Mouse (Mus musculus) kidney, embryonic 15.5 days (tissue): ENCODE results near the gene Hirip3. TPM values are rescaled to one million over a fixed set of nuclear protein-coding genes. Genes with fewer than 3 reads are reported as not detected.

Experiments used
- ATAC-seq: fragments of 200-750 bp; cut with Nextera tagmentation; replicated peaks from 2 replicates; pipeline ENCODE4 v1.8.0; 2017; ENCODE audit warnings: moderate TSS enrichment; ENCODE audit not compliant: low FRiP score
- H3K27ac ChIP-seq: fragments of 300-500 bp; sonication (generic); 2 replicates; pipeline ENCODE4 v1.5.1; 2015; ENCODE audit warnings: mild to moderate bottlenecking, inconsistent platforms
- H3K27me3 ChIP-seq: fragments of 300-500 bp; sonication (generic); 2 replicates; pipeline ENCODE4 v1.6.1; 2015; ENCODE audit warnings: inconsistent platforms
- H3K36me3 ChIP-seq: fragments of 300-500 bp; sonication (generic); 2 replicates; pipeline ENCODE4 v1.6.1; 2015; ENCODE audit warnings: inconsistent platforms
- H3K4me1 ChIP-seq: fragments of 300-500 bp; sonication (generic); 2 replicates; pipeline ENCODE4 v1.6.1; 2015; ENCODE audit warnings: inconsistent platforms
- H3K4me2 ChIP-seq: fragments of 300-500 bp; sonication (generic); 2 replicates; pipeline ENCODE4 v1.6.1; 2015; ENCODE audit warnings: moderate library complexity, mild to moderate bottlenecking, inconsistent platforms
- H3K4me3 ChIP-seq: fragments of 300-500 bp; sonication (generic); replicated peaks from 2 replicates; pipeline ENCODE4 v1.5.1; 2015; ENCODE audit warnings: mild to moderate bottlenecking, inconsistent platforms
- H3K9ac ChIP-seq: fragments of 300-500 bp; sonication (generic); 2 replicates; pipeline ENCODE4 v1.6.1; 2015; ENCODE audit warnings: mild to moderate bottlenecking, inconsistent platforms
- H3K9me3 ChIP-seq: fragments of 300-500 bp; sonication (generic); replicated peaks from 2 replicates; pipeline ENCODE4 v1.6.1; 2016; ENCODE audit warnings: inconsistent platforms
- WGBS: fragments of 180-500 bp; shearing (Covaris S2); methylation state at CpG from one replicate; pipeline ENCODE4 v1.1.7; 2015; ENCODE audit warnings: mixed read lengths; 5-methylcytosine and 5-hydroxymethylcytosine counted together
- polyA plus RNA-seq: library from polyadenylated mRNA; unstranded; fragments of >200 nt; fragmentation: Nextera tagmentation; extraction: Ambion mirVana; gene quantifications from 2 replicates; pipeline ENCODE4 v1.2.1, GENCODE M21; 2015

Hirip3 gene
- 36.8 and 40.1 TPM in 2 replicates for polyA plus RNA-seq

DNA sequence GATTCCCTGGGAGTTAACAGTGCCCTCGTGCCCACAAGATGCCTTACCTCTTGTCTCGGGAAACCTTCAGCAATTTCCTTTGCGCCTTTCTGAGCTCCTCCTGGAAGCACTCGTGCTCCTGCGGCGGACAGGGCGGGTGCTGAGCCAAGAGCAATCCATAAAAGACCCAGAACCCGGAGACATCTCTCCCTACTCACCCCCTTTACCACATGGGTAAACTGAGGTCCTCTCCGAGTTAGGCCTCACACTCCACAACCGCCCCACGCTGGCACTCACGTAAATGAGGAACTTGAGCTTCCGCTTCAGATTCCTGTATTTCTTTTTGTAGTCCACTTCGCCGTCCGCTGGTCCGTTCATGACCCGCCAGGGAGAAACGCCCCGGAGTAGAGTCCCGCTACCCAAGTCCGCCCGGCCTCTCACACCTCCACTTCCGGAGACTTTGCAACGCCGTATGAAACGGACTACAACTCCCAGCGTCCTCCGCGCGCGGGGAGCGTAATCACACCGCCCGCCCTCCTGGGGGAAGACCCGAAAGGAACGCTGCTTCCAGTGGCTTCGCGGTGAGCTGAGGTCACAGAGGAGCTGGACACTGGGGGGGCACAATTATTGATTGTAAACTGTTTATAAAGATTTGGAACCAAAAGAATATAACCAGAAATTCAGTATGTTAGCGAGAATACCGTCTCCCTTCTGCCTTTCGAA, at the start of gene Hirip3:
TSS of gene Hirip3 (plus strand) at position 544 of the 702 bp plus-strand sequence.
- H3K4me2 ChIP-seq = peak within 1 kb of the TSS; percentile 86
- ATAC-seq = peak; percentile 92
- peak within 1 kb of the TSS; percentile 72 for H3K4me3 ChIP-seq
- H3K36me3 ChIP-seq = peaks cover 69% of the 10 kb centered on the region
- no peaks in the 10 kb centered on the region for H3K9me3 ChIP-seq
- peak within 1 kb of the TSS; percentile 70 for H3K9ac ChIP-seq
- H3K4me1 ChIP-seq = peaks cover 45% of the 10 kb centered on the region
- peak within 1 kb of the TSS; percentile 89 for H3K27ac ChIP-seq
- WGBS = 1% methylated on average over 42 of the region's 42 CpGs
- H3K27me3 ChIP-seq = no peaks in the 10 kb centered on the region

- no peaks in the 10 kb centered on the region for H3K9me3 ChIP-seq
- H3K36me3 ChIP-seq = no peaks in the 10 kb centered on the region
- no peak for ATAC-seq
- no peaks in the 10 kb centered on the region for H3K4me1 ChIP-seq
- no peaks in the 10 kb centered on the region for H3K27me3 ChIP-seq
- no peak overlapping the region for H3K4me2 ChIP-seq
- H3K27ac ChIP-seq = no peak overlapping the region
- H3K4me3 ChIP-seq = no peak overlapping the region
- WGBS = 58% methylated on average over 8 of the region's 8 CpGs
- no peak overlapping the region for H3K9ac ChIP-seq
Observed at GRCm38 (mm10) chr7:126815726-126816222, 46.0 kb upstream of the Hirip3 start.

GRCm38 (mm10) chr7:126816494-126816893, 45.3 kb upstream of the Hirip3 start:
- Histone ChIP-seq H3K4me1 (no peaks in the 10 kb centered on the region), H3K9ac (no peak overlapping the region), H3K27ac (no peak overlapping the region), H3K27me3 (0 out of 2 replicates have a peak, but pooled peaks cover 2% of the 10 kb centered on the region), H3K9me3 (no peaks in the 10 kb centered on the region), H3K36me3 (no peaks in the 10 kb centered on the region), H3K4me2 (no peak overlapping the region), H3K4me3 (no peak overlapping the region)
- no peak for ATAC-seq
- 85% methylated on average over 8 of the region's 8 CpGs for WGBS

DNA sequence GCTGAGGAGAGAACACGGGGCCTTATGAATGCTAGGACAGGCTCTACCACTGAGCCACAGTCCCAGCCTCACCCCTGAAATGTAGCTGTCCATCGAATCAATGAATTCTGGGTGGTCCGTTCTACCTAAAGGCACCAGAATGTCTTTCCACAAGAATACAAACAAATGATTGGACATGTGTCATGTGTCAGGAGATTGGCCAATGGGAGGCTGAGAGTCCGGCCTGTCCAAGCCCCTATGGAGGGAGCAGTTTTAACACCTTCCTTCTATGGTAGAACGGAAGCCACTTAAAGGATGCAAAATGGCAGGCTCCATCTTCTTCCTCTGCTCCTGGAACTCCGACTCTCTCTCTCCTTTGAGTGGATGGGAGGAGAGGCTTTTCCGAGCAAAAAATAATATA, 44.2 kb upstream of the Hirip3 start:
- H3K4me2 ChIP-seq = no peak overlapping the region
- H3K4me1 ChIP-seq = peaks cover 7% of the 10 kb centered on the region
- no peak overlapping the region for H3K9ac ChIP-seq
- H3K27ac ChIP-seq = no peak overlapping the region
- H3K9me3 ChIP-seq = no peaks in the 10 kb centered on the region
- no peak for ATAC-seq
- peaks cover 8% of the 10 kb centered on the region for H3K27me3 ChIP-seq
- no peaks in the 10 kb centered on the region for H3K36me3 ChIP-seq
- 89% methylated on average over 7 of the region's 7 CpGs for WGBS
- no peak overlapping the region for H3K4me3 ChIP-seq

DNA sequence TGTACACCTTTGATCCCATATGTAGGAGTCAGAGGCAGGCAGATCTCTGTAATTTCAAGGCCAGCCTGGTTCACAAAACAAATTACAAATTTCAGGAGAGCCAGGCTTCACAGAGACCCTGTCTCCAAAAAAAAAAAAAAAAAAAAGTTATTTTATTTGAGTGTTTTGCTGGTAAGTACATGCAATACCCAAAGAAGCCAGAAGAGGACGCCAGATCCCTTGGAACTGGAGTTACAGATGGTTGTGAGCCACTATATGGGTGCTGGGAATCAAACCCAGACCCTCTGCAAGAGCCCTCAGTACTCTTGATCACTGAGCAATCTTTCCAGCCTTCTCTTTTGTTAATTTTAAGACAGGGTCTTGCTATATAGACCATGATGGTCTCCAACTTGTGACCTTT, 43.0 kb upstream of the Hirip3 start:
- Histone ChIP-seq H3K9ac (no peak overlapping the region), H3K36me3 (no peaks in the 10 kb centered on the region), H3K27ac (no peak overlapping the region), H3K4me3 (no peak overlapping the region), H3K9me3 (no peaks in the 10 kb centered on the region), H3K4me1 (peaks cover 16% of the 10 kb centered on the region), H3K27me3 (peaks cover 18% of the 10 kb centered on the region), H3K4me2 (no peak overlapping the region)
- no peak for ATAC-seq
- WGBS = 39% methylated on average over 1 of the region's 1 CpGs

- H3K27me3 ChIP-seq = peaks cover 36% of the 10 kb centered on the region
- 0 out of 2 replicates have a peak, but pooled peaks have one; percentile 17 for ATAC-seq
- no peak overlapping the region for H3K4me3 ChIP-seq
- no peak overlapping the region for H3K4me2 ChIP-seq
- H3K9ac ChIP-seq = no peak overlapping the region
- no peaks in the 10 kb centered on the region for H3K9me3 ChIP-seq
- 22% methylated on average over 7 of the region's 7 CpGs for WGBS
- peaks cover 16% of the 10 kb centered on the region for H3K4me1 ChIP-seq
- H3K27ac ChIP-seq = no peak overlapping the region
- no peaks in the 10 kb centered on the region for H3K36me3 ChIP-seq
Observed at GRCm38 (mm10) chr7:126821835-126822511, 39.8 kb upstream of the Hirip3 start.

GRCm38 (mm10) chr7:126822741-126823140, 39.0 kb upstream of the Hirip3 start:
- Histone ChIP-seq H3K27me3 (peaks cover 36% of the 10 kb centered on the region), H3K36me3 (no peaks in the 10 kb centered on the region), H3K9ac (no peak overlapping the region), H3K4me2 (peak overlapping the region; percentile 61), H3K9me3 (no peaks in the 10 kb centered on the region), H3K4me1 (peaks cover 16% of the 10 kb centered on the region), H3K4me3 (peak overlapping the region; percentile 36; the same call in 1 of the 2 replicates), H3K27ac (no peak overlapping the region)
- ATAC-seq = no peak
- 15% methylated on average over 9 of the region's 9 CpGs for WGBS

DNA sequence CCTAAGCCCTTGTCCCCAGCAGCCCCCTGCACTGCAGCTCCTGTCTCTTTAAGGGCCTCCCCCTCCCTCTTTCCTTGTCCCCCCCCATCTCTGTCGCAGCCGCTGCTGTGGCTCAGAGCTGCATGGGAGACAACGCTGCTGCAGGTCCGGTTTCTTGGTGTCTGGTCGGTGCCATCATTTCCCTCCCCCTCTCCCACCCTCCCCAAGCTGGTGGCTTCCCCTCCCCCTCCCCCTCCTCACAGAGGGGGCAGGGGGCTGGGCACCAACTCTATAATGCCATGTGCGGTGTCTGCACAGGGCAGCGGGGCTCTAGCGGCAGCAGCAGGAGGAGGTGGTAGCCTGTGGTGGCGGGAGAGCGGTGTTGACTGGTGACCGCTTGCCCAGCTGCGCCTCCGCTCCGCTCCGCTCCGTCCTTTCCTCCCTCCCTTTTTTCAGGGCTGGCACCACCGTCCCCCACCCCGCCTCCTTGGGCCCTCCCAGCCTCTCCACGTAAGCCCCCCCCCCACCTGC, 38.5 kb upstream of the Hirip3 start:
- peak overlapping the region; percentile 61 for H3K4me2 ChIP-seq
- no peak overlapping the region for H3K9ac ChIP-seq
- no peak overlapping the region for H3K27ac ChIP-seq
- ATAC-seq = no peak; the same call in 1 of the 2 replicates
- peaks cover 16% of the 10 kb centered on the region for H3K4me1 ChIP-seq
- peak overlapping the region; percentile 36 for H3K4me3 ChIP-seq
- H3K9me3 ChIP-seq = no peaks in the 10 kb centered on the region
- no peaks in the 10 kb centered on the region for H3K36me3 ChIP-seq
- H3K27me3 ChIP-seq = peaks cover 36% of the 10 kb centered on the region
- WGBS = 1% methylated on average over 16 of the region's 19 CpGs

- H3K36me3 ChIP-seq = no peaks in the 10 kb centered on the region
- 18% methylated on average over 10 of the region's 10 CpGs for WGBS
- peaks cover 36% of the 10 kb centered on the region for H3K27me3 ChIP-seq
- H3K9ac ChIP-seq = no peak overlapping the region
- no peak overlapping the region for H3K4me2 ChIP-seq
- H3K4me1 ChIP-seq = peaks cover 16% of the 10 kb centered on the region
- H3K9me3 ChIP-seq = no peaks in the 10 kb centered on the region
- no peak for ATAC-seq
- H3K27ac ChIP-seq = no peak overlapping the region
- H3K4me3 ChIP-seq = no peak overlapping the region
Observed at GRCm38 (mm10) chr7:126823940-126824339, 37.8 kb upstream of the Hirip3 start.

- Histone ChIP-seq H3K4me3 (no peak overlapping the region), H3K4me2 (no peak overlapping the region), H3K36me3 (no peaks in the 10 kb centered on the region), H3K4me1 (peaks cover 16% of the 10 kb centered on the region), H3K27me3 (peaks cover 45% of the 10 kb centered on the region), H3K9me3 (no peaks in the 10 kb centered on the region), H3K27ac (no peak overlapping the region), H3K9ac (no peak overlapping the region)
- 31% methylated on average over 8 of the region's 8 CpGs for WGBS
- ATAC-seq = no peak
Observed at GRCm38 (mm10) chr7:126825403-126825802, 36.4 kb upstream of the Hirip3 start.

DNA sequence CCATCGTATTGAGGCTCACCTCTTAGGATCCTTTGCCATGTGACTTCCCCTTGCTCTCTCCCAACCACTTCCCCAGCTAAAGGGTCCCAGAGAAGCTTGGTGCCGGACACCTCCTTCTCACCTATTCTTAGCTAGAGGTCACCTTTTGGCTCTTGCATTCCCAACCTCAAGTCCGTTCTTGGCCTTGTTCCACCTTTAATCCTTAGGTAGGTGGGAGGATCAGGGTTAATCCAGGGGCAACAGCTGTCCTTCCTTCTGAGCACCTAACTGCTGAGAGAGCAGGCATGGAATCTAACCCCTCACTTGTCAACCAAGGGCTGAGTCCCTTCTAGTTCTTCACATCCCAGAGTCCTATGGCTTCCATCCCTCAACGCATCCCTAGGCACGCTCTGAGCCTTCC, 35.8 kb upstream of the Hirip3 start:
- no peak for ATAC-seq
- 73% methylated on average over 5 of the region's 5 CpGs for WGBS
- Histone ChIP-seq H3K4me1 (peaks cover 16% of the 10 kb centered on the region), H3K4me3 (no peak overlapping the region), H3K27me3 (peaks cover 50% of the 10 kb centered on the region), H3K4me2 (no peak overlapping the region), H3K9ac (no peak overlapping the region), H3K27ac (no peak overlapping the region), H3K9me3 (no peaks in the 10 kb centered on the region), H3K36me3 (no peaks in the 10 kb centered on the region)

GRCm38 (mm10) chr7:126831539-126831938, 30.2 kb upstream of the Hirip3 start, which contains the start of gene 4930451I11Rik:
Gene 4930451I11Rik, minus strand, starts transcription at chr7:126831639.
- Histone ChIP-seq H3K4me3 (peak within 1 kb of the TSS; percentile 42), H3K9me3 (no peaks in the 10 kb centered on the region), H3K4me1 (peaks cover 24% of the 10 kb centered on the region), H3K36me3 (no peaks in the 10 kb centered on the region), H3K27me3 (peaks cover 21% of the 10 kb centered on the region), H3K4me2 (peak within 1 kb of the TSS; percentile 68), H3K27ac (peak within 1 kb of the TSS; percentile 56; the same call in 1 of the 2 replicates), H3K9ac (0 out of 2 replicates have a peak within 1 kb of the TSS, but pooled peaks have one; percentile 7)
- 60% methylated on average over 5 of the region's 5 CpGs for WGBS
- no peak for ATAC-seq
